Mouse (Mus musculus) limb, embryonic 12.5 days (tissue): ENCODE results near the gene Srbd1. TPM values are rescaled to one million over a fixed set of nuclear protein-coding genes. Genes with fewer than 3 reads are reported as not detected.

Experiments used
- ATAC-seq: fragments of 200-750 bp; cut with Nextera tagmentation; 2 replicates; pipeline ENCODE4 v1.8.0; 2017; ENCODE audit warnings: low read depth, moderate TSS enrichment; ENCODE audit not compliant: insufficient number of reproducible peaks, insufficient read depth, low FRiP score, low TSS enrichment
- H3K27ac ChIP-seq: fragments of 300-500 bp; sonication (generic); 2 replicates; pipeline ENCODE4 v1.5.1; 2016; ENCODE audit warnings: mild to moderate bottlenecking, moderate library complexity
- H3K27me3 ChIP-seq: fragments of 300-500 bp; sonication (generic); 2 replicates; pipeline ENCODE4 v1.6.1; 2016; ENCODE audit warnings: mild to moderate bottlenecking, moderate library complexity
- H3K36me3 ChIP-seq: fragments of 300-500 bp; sonication (generic); 2 replicates; pipeline ENCODE4 v1.6.1; 2016; ENCODE audit warnings: mild to moderate bottlenecking, moderate library complexity
- H3K4me1 ChIP-seq: fragments of 300-500 bp; sonication (generic); replicated peaks from 2 replicates; pipeline ENCODE4 v1.6.1; 2016
- H3K4me2 ChIP-seq: fragments of 300-500 bp; sonication (generic); 2 replicates; pipeline ENCODE4 v1.6.1; 2016; ENCODE audit warnings: mild to moderate bottlenecking, moderate library complexity
- H3K4me3 ChIP-seq: fragments of 300-500 bp; sonication (generic); replicated peaks from 2 replicates; pipeline ENCODE4 v1.5.1; 2016; ENCODE audit warnings: mild to moderate bottlenecking
- H3K9ac ChIP-seq: fragments of 300-500 bp; sonication (generic); replicated peaks from 2 replicates; pipeline ENCODE4 v1.6.1; 2016; ENCODE audit warnings: mild to moderate bottlenecking, moderate library complexity
- H3K9me3 ChIP-seq: fragments of 300-500 bp; sonication (generic); 2 replicates; pipeline ENCODE4 v1.6.1; 2016; ENCODE audit warnings: mild to moderate bottlenecking, moderate library complexity
- WGBS: fragments of 180-500 bp; shearing (Covaris S2); methylation state at CpG from one replicate; pipeline ENCODE4 v1.1.7; 2016; 5-methylcytosine and 5-hydroxymethylcytosine counted together
- polyA plus RNA-seq: library from polyadenylated mRNA; unstranded; fragments of >200 nt; fragmentation: Nextera tagmentation; extraction: Ambion mirVana; gene quantifications from 2 replicates; pipeline ENCODE4 v1.2.1, GENCODE M21; 2016

Srbd1 gene
- polyA plus RNA-seq, 1 experiment from 2014 or later: 26.5 TPM

DNA sequence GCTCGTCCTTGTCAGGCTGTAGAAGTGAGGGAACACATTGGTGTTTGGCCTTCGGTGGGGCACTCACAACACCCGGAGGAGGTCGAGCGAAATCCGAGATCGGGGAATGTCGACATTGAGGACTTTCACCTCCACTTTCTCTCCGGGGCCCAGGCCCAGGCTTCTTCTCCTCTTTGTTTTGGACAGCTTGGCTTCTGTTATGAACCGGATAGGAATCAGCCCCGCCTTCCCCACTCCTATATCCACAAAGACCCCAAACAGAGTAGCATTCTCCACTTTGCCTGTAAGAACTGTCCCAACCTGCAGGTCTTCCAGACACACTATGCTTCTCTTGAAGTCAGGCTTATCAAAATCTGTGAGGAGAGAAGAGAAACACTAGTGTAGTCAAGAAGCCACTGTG lies 159.8 kb downstream of the Srbd1 start:
- Histone ChIP-seq H3K36me3 (peaks cover 12% of the 10 kb centered on the region; the same call in 1 of the 2 replicates), H3K27me3 (no peaks in the 10 kb centered on the region), H3K9ac (no peak overlapping the region), H3K9me3 (peaks cover 11% of the 10 kb centered on the region; the same call in 1 of the 2 replicates), H3K4me1 (peaks cover 14% of the 10 kb centered on the region), H3K4me3 (no peak overlapping the region), H3K27ac (no peak overlapping the region), H3K4me2 (no peak overlapping the region)
- ATAC-seq: no peak
- WGBS: 84% methylated on average over 11 of the region's 11 CpGs

DNA sequence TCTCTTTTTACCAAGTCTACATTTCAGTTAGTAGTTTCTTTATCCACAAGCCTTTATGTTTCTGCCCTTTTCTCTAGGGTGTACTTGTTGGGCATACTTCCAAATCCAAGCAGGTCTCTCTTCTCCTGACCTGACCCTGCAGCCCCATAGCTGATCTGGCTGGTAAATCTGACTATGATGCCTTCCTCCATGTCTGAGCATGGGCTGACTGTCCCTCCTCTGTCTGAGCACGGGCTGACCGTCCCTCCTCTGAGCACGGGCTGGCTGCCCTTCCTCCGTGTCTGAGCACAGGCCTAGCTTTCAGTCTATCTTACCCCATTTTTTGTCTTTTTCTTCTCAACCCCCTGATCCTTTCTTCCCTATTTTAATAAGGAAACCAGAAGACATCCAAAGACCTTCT lies 162.7 kb downstream of the Srbd1 start:
- no peak overlapping the region for H3K4me3 ChIP-seq
- WGBS: 98% methylated on average over 4 of the region's 4 CpGs
- H3K4me1 ChIP-seq: peaks cover 9% of the 10 kb centered on the region; the same call in 1 of the 2 replicates
- H3K36me3 ChIP-seq: peaks cover 5% of the 10 kb centered on the region; the same call in 1 of the 2 replicates
- peaks cover 11% of the 10 kb centered on the region; the same call in 1 of the 2 replicates for H3K9me3 ChIP-seq
- H3K9ac ChIP-seq: no peak overlapping the region
- H3K4me2 ChIP-seq: no peak overlapping the region
- no peak overlapping the region for H3K27ac ChIP-seq
- H3K27me3 ChIP-seq: no peaks in the 10 kb centered on the region
- ATAC-seq: no peak

DNA sequence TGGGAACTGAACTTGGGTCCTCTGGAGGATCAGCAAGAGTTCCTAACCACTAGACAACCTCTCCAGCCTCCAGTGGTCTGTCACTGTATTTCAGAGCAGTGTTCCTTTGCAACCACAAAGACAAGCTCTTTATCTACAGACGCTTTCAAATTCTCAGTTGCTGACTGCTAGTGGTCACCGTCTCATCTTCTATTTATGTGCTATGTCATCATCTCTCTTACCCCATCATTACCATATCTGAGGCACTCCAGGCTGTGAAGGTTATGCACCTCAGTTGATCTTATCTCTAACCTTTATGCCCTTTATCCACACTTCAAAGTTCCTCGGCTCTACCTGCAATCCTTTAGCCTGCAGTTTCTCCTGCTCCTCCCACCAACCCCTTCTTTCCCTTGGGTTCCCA lies 163.1 kb downstream of the Srbd1 start:
- H3K27ac ChIP-seq: no peak overlapping the region
- H3K9me3 ChIP-seq: peaks cover 11% of the 10 kb centered on the region; the same call in 1 of the 2 replicates
- H3K27me3 ChIP-seq: no peaks in the 10 kb centered on the region
- H3K4me1 ChIP-seq: peaks cover 7% of the 10 kb centered on the region; the same call in 1 of the 2 replicates
- 96% methylated on average over 3 of the region's 3 CpGs for WGBS
- no peak for ATAC-seq
- H3K36me3 ChIP-seq: peaks cover 5% of the 10 kb centered on the region; the same call in 1 of the 2 replicates
- no peak overlapping the region for H3K4me3 ChIP-seq
- no peak overlapping the region for H3K4me2 ChIP-seq
- no peak overlapping the region for H3K9ac ChIP-seq

DNA sequence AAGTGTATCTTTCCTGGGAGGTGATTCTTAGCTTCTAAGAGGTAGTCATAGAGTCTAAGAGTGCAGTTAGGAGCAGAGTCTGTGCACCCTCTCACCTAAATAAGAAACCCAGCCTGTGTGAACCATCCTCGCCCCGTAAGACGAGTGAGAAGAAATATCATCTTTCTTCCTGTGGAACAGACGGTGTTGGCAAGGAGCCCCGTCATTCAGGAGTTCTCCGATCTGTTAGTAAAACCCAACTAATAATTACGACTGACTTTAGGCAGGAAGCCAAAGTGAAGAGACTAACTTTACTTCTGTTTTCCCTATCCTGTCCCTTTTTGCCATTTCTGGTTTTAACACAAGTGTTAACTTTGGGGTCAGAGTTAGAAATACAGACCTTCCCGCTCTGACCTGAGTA lies 166.1 kb downstream of the Srbd1 start:
- H3K9ac ChIP-seq: no peak overlapping the region
- no peaks in the 10 kb centered on the region for H3K36me3 ChIP-seq
- no peak overlapping the region for H3K27ac ChIP-seq
- H3K9me3 ChIP-seq: peaks cover 11% of the 10 kb centered on the region; the same call in 1 of the 2 replicates
- no peak overlapping the region for H3K4me3 ChIP-seq
- no peaks in the 10 kb centered on the region; the same call in 1 of the 2 replicates for H3K27me3 ChIP-seq
- ATAC-seq: no peak
- no peak overlapping the region for H3K4me2 ChIP-seq
- 76% methylated on average over 8 of the region's 8 CpGs for WGBS
- peaks cover 9% of the 10 kb centered on the region; the same call in 1 of the 2 replicates for H3K4me1 ChIP-seq

DNA sequence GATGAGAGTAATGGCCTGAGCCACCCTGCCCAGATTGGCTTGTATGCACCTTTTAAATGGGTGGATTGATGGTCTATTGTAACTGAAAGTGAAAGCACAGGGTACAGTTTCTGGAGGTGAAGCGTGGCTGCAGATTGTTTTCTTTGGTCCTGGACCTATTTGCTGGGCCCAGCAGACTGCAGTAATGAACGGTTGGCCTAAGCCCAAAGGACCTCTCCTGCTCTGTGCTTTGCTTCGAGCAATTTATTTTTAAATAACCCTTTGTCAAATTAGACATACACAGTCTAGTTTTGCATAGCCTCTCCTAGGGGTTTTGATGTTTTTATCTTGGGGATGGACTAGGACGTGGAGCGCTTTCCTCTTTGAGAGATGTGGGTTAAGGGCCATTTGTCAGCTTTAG lies 169.9 kb downstream of the Srbd1 start:
- Histone ChIP-seq H3K4me2 (no peak overlapping the region), H3K27me3 (no peaks in the 10 kb centered on the region; the same call in 1 of the 2 replicates), H3K4me1 (peaks cover 20% of the 10 kb centered on the region), H3K9me3 (no peaks in the 10 kb centered on the region), H3K4me3 (no peak overlapping the region), H3K9ac (no peak overlapping the region), H3K36me3 (no peaks in the 10 kb centered on the region), H3K27ac (no peak overlapping the region)
- ATAC-seq: no peak
- WGBS: 76% methylated on average over 5 of the region's 5 CpGs

DNA sequence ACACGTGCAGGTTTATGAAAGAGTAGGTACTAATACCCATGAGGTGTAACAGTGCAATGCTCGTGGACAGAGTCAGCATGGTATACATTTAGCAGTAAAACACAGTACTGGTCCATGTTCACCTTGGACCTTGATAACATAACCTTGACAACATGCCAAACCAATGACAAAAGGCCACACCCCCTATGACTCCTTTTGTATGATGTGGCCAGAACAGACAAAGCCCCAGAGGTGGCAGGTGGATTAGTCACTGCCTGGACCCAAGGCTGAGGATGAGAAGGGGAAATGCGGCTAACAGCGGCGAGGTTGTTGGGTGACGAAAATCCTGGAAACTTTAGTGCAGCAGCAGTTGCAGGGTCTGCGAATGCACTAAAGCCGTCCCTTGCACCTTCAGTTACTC lies 170.4 kb downstream of the Srbd1 start:
- WGBS: 87% methylated on average over 8 of the region's 8 CpGs
- H3K4me2 ChIP-seq: no peak overlapping the region
- no peaks in the 10 kb centered on the region for H3K9me3 ChIP-seq
- no peak overlapping the region for H3K9ac ChIP-seq
- ATAC-seq: no peak
- H3K27me3 ChIP-seq: no peaks in the 10 kb centered on the region; the same call in 1 of the 2 replicates
- no peak overlapping the region for H3K4me3 ChIP-seq
- no peak overlapping the region for H3K27ac ChIP-seq
- peaks cover 23% of the 10 kb centered on the region for H3K4me1 ChIP-seq
- no peaks in the 10 kb centered on the region for H3K36me3 ChIP-seq

DNA sequence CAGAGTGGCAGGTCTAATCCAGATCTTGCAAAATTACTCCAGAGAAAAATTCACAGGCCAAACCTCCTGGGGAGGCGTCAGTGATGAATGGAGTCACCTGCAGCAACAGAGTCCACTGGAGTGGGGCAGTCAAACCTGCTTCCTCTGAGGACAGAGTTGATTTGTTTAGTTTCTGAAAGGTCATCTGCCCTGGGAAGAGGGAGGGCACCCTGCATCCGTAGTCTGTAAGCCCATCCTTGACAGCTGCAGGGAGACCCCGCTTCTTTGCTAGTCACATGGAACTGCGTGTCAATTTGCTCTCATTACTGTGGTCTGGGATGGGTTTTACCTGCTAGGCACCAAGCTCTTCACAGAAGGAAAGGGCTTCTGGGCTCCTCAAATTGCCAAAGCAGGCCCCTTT lies 173.9 kb downstream of the Srbd1 start:
- 49% methylated on average over 4 of the region's 4 CpGs for WGBS
- Histone ChIP-seq H3K9ac (no peak overlapping the region), H3K27ac (no peak overlapping the region), H3K9me3 (no peaks in the 10 kb centered on the region), H3K4me1 (peaks cover 20% of the 10 kb centered on the region), H3K4me2 (no peak overlapping the region), H3K36me3 (no peaks in the 10 kb centered on the region), H3K27me3 (no peaks in the 10 kb centered on the region), H3K4me3 (no peak overlapping the region)
- ATAC-seq: no peak

DNA sequence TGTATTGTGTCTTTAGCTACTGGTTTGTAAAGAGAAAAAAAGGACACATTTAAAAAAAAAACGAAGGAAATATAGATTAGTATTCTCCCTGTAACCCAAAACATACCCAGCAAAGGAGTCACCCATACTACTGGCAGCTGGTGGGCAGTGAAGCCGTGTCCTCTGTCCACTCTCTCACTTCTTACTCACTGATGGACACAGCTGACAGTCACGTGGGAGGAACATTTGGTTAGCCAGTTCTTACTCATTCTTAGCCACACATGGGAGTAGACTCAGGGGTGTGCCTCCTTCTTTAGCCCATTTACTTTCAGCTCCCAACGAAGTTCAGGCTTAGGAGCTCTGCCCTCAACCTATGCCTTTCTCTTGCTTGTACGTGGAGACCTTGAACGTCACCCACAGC lies 183.3 kb downstream of the Srbd1 start:
- 61% methylated on average over 6 of the region's 6 CpGs for WGBS

DNA sequence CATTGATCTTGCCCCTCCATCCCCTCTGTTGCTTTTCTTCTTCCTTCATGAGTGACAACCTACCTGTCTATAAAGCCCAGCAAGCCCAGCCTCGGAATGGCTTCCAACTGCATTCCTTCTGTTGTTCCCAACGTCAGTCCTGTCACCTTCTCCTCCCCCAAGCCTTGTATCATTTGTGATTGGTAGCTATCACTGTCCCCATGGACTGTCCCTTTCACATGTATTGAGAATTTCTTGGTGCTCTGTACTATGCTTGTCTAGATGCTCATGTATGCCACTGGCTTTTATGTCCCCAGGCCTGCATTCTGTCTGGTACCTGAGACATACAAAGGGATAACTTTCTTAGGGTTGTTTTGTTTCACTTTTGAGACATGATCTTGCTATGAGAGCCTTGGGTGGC lies 193.2 kb downstream of the Srbd1 start:
- Histone ChIP-seq H3K27ac (no peak overlapping the region), H3K9ac (no peak overlapping the region), H3K4me3 (no peak overlapping the region), H3K27me3 (peaks cover 34% of the 10 kb centered on the region), H3K4me1 (peaks cover 13% of the 10 kb centered on the region; the same call in 1 of the 2 replicates), H3K36me3 (no peaks in the 10 kb centered on the region), H3K9me3 (no peaks in the 10 kb centered on the region), H3K4me2 (no peak overlapping the region)
- WGBS: 68% methylated on average over 2 of the region's 2 CpGs
- no peak for ATAC-seq

More for the DNA sequence above, 183.3 kb downstream of the Srbd1 start:
- Histone ChIP-seq H3K27me3 (no peaks in the 10 kb centered on the region; the same call in 1 of the 2 replicates), H3K9me3 (no peaks in the 10 kb centered on the region), H3K36me3 (no peaks in the 10 kb centered on the region), H3K4me1 (peaks cover 8% of the 10 kb centered on the region; the same call in 1 of the 2 replicates), H3K27ac (no peak overlapping the region), H3K9ac (no peak overlapping the region), H3K4me3 (no peak overlapping the region), H3K4me2 (no peak overlapping the region)
- no peak for ATAC-seq

DNA sequence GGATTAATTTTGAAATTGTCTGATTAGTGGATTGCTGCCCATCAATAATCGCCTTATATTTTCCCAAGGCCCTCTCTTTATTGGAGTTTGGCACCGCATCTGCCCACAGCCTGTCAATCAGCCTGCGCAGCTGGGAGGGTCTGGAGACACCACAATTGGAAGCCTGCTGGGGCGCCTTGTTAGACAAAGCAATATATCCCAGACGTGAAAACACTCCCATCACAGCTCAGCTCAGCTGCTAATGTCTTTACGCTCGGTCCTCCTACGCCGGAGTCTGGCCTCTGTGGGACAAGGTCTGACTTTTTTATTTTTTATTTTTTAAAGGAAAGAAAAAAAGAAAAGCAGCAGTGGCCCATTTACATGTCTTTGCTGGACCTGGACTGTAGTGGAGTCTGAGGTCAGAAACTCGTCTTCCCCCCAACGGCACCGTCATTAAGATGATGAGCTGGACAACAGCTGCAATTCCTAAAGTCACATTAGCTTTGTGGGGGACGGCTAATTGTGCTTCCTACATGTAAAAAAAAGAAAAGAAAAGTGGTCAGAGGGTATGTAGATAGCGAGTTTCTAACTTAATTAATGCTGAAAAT lies 195.0 kb downstream of the Srbd1 start:
- no peak overlapping the region for H3K9ac ChIP-seq
- H3K4me3 ChIP-seq: no peak overlapping the region
- no peaks in the 10 kb centered on the region for H3K36me3 ChIP-seq
- H3K9me3 ChIP-seq: no peaks in the 10 kb centered on the region
- H3K27me3 ChIP-seq: peaks cover 40% of the 10 kb centered on the region
- 31% methylated on average over 14 of the region's 14 CpGs for WGBS
- H3K4me1 ChIP-seq: peaks cover 15% of the 10 kb centered on the region
- H3K27ac ChIP-seq: no peak overlapping the region
- H3K4me2 ChIP-seq: no peak overlapping the region
- ATAC-seq: no peak

DNA sequence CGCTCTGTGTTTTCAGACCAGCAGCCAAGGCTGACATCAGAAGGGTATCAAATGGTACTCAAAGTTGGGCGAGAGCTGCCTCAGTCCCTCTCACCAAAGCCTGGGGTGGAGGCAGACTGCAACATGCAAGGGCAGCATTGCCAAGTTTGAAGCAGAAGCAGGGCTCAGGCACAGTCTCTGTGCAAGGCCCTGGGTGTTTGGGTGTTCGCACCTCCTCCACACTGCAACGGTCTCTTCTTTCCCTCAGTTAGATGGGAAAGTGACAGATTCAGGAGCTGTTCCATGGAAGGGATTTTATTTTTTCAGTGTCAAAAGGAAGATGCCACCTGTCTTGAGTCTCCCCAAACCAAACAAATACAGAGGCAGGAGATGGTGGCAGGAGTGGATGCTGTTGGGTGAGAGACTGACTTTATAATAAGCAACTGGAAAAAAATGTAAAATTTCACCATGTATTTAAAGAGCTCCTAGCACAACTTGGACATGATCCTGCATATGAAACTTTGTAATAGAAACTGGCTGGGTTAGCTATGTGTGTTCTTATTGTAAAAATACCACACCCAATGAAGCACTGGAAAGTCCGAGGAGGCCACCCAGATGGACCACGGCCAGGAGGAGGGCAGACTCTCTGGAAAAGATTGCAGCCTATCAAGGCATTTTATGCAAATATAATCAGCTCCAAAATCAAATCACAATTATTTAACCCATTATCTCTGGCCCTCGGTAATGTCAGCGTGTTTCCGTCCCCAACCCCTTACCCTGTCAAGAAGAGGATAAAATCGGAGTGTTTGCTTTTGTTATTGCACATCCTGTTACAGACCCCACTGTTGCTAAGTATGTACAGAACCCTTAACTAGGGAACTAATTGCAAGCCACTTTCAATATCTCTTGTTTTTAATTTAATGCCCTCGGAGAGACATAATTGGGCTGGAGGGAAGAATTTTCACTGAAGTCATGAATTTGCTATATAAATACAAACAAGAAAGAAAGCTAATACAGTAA lies 195.8 kb downstream of the Srbd1 start:
- no peaks in the 10 kb centered on the region for H3K9me3 ChIP-seq
- no peaks in the 10 kb centered on the region for H3K36me3 ChIP-seq
- WGBS: 66% methylated on average over 11 of the region's 11 CpGs
- no peak overlapping the region for H3K4me2 ChIP-seq
- no peak overlapping the region for H3K9ac ChIP-seq
- H3K27ac ChIP-seq: no peak overlapping the region
- no peak for ATAC-seq
- H3K4me1 ChIP-seq: peaks cover 22% of the 10 kb centered on the region
- no peak overlapping the region for H3K4me3 ChIP-seq
- peaks cover 48% of the 10 kb centered on the region for H3K27me3 ChIP-seq
